Mouse (Mus musculus) B cell, adult 2 months (primary cell): ENCODE measurements at regions not wholly inside any gene's neighbourhood (a gene's known extent, or its start where the extent isn't known, plus 50 kb on each side); places are given as distances from the start of the nearest gene placed in this dataset.

Experiments used
- DNase-seq, 2 experiments: peaks; one replicate each; pipeline ENCODE4 v3.0.0; 2022

DNA sequence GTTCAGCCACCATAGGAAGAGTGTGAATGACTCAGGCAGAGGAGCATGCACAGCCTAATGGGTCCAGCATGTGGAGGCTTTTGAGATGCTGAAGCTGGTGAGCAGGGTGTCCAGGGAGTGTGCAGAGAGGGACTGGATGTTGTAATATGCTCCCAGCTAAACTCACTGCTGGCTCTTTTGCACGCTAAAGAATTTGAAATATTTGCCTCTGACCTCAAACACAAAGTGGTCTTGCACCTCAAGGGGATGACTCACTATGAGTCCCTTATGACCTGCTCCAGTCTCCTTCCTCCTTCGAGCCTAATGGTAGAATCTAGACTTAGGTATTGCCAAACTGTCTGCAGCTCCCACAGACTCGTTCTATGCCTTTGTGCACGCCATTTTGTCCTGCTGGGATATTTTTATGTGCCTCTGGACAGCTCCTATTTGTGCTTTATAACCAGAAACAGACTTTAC lies 55.0 kb upstream of the Slit3 start:
- no peak for DNase-seq

DNA sequence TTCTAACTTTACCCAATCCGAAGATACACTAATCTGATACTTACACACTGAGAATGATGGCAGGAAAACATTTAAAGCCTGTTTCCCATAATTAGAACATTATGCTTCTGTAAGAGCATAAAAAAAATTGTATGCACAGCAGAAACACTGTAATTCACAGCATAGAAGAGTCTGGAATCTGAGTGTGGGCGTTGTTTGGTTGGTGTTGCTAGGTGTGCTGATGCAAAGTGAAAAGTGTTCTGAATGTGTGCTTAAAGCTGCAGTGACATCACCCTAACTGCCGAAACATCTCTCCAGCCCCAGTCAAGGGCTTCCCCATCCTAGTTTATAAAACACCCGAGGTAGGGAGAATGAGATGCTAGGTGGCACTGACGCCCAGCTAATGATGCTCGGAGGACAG lies 63.2 kb upstream of the Slit3 start:
- DNase-seq: no peak

DNA sequence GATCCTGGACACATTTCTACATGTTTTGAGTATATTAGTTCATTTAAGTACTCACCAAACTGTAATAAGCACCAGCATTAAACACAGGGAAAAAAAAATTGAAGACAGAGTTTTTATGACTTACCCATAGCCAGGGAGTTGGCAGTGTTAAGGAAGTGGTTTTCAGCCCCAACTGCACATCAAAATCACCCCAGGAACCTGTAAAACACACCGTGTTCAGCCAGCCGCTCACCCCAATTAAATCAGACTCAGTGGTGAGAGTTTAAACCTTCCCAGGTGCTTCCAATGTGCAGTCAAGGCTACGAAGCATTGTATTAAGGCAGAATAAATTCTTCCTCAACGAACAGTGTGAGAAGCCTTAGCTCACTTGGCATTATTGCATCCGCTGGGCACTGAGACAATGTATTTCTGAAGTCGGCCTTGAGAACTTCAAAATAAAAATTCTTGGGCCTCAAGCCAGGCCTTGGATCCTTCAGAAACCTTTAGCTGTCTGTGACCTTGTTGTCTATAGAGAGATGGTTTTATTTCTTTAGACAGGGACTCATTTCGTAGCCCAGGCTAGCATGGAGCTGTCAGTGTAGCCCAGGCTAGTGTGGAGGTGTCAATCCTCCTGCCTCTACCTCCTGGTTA lies 65.4 kb upstream of the Slit3 start:
- DNase-seq: no peak

DNA sequence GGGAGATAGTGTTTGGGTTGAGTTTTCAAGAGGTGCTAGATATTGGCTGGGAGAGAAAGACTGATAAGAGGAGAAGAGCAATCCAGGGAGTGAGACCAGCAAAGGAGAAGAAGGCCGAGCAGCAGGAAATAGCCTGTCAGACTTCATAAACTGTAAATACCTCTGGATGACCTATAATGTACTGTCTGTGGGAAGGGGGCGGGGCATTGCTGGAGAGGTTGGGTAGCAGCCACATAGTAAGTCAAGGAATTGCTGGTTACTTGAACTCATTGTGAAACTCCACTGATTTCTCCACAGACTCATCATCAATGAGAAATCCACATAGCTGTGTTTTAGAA lies 67.4 kb upstream of the Slit3 start:
- DNase-seq: no peak

DNA sequence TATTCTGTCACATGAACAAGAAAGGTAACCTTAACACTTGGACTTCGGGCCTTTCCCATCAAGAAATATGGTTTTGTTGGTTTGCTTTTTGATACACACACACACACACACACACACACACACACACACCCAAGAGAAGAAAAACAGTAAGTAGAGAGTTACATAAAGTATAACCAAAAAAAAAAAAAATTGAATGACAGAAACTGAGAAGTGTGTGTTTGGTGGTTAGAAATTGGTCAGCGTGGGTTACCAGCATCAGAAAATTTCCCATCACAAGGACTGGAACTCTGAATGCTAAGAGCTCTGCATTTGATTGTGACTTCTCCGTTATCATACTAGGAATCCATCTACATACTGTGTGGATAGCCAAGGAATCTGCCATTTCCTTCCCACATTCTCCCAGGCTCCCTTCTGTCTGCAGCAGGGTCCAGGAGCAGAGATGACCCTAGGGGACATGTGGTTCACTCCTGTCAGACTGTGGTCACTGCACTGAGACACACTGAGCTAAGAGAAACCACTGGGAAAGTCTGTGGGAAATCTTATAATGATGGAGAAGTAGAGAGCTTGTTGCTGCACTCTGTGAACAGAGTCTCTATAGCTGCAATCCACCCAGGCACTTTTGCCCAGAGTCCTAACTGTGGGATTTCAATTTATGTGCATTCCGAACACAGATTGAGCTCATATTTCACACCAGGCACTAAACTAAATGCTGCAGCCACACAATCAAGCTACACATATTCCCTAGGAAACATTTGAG lies 68.0 kb upstream of the Slit3 start:
- no peak for DNase-seq

DNA sequence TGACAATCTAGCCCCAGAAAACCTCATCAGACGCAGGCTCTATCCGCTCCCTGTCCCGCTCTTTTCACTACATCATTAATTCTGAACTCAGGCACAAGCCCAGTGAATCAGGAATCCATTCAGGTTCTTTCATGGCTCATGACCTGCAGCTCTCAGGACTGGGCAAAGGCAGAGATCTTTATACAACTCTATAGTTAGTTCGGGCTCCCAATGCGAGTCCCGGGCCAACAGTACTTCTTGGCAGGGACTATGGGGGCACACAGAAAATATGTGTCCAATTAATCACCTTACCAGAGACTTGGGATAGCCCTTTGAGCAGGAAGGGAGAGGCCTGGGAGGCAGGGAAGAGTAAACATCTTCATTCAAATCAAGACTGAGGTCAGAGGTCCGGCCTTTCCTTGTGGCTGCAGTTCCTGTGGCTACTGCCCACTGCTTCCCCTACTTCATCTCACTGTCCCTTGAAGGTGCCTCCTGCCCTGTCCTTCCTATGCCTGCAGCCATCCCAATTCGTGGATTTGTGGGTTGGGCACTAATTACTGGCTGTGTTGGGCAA lies 71.3 kb upstream of the Slit3 start:
- DNase-seq: no peak

DNA sequence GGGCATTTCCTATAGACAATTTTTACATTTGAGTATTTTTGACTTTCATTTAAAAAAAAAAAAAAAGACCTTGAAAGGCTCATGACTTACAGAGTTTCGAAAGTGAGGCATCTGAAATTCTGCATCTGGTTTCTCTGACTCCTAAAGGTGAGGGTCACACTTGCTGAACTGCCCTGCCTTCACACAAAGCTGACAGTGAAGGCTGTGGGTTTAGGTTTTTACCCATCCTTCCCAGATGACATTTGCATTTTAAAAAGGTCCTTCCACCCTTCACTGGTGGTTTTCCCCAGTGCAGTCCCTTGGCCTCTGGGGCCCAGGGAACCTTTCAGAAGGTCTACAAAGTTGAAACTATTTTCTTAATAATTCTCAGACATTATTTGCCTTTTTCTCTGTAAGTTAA lies 76.4 kb upstream of the Slit3 start:
- DNase-seq: no peak

DNA sequence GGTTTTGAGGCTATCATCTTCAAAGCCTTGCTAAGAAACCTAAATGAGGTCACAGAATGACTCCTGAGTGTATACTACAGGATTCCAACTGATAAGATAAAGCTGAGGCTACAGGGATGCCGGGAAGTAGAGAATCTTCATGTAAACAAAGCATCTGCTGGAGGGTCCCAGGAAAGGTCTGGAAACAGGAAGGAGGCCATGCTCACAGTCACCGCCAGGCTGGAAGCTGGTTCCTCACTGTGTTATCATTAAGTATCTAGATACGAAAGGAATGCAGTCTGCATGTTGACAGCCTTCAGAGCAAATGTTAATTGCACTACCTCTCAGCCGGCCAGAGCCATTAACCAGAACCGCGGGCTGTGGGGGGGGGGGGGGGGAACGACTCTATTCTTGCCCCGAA lies 96.6 kb upstream of the Slit3 start:
- DNase-seq: no peak

DNA sequence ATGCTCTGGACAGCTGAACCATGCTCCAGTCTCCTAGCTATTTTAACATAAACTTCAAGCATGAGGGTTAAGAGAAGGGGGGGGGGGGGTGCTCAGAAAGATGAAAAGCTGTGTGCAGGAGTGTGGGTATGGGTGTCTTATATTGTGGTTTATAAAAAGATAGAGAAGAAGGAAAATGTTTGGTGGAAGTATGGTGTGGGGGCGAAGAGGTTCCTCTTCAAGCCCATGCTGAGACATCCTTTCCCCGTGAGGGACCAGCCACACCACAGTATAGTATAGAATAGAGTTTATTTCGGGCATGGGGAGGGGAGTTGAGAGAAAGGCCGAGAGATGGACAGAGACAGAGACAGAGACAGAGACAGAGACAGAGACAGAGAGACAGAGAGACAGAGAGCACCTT lies 97.2 kb upstream of the Slit3 start:
- DNase-seq: no peak

DNA sequence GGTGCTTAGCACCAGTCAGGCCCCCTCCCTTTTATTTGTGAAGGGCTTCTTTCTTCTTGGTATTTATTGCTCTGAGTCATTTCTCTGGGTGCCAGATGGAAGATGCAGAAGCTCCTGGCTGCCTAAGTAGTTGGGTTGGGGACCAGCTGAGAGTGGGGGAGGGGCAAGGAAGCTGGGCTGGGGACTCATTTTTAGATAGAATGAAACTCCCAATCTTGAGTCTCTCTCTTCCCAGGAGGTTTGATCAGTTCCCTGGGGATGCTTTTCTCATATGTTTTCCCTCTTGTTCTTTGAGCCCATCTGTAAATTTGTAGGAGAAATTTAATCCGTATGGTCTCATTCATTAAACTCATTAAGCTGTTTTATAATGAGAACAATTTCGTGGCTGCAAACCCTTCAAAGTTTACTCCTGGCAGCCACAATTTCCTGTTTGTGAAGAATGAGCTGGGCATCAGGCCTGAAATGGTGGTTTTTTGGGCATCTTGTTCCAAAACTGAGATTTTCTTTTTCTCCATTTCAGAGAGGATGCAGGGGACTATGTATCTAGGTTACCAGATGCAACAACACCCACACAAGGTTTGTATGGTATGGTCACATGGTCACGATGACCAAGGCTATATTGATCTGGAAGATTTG lies 98.9 kb upstream of the Slit3 start:
- no peak for DNase-seq

DNA sequence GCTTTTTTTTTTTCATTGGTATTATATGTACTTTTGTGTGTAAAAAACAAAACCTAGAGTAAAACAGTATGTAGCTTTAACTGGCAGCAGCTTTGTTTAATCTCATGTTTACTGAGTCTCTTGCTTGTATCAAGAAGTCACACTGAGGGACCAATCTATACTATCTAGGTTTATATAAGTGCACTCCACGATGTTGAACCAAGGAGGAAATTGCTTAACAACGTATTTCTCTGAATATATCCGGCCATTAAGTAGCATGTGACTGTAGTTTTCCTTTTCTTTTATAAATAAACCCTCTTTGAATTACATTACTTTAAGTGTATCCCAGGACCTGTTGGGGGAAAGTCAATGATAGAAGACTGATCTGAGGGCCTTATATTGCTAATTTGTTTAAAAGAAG lies 104.0 kb upstream of the Slit3 start:
- DNase-seq: no peak

DNA sequence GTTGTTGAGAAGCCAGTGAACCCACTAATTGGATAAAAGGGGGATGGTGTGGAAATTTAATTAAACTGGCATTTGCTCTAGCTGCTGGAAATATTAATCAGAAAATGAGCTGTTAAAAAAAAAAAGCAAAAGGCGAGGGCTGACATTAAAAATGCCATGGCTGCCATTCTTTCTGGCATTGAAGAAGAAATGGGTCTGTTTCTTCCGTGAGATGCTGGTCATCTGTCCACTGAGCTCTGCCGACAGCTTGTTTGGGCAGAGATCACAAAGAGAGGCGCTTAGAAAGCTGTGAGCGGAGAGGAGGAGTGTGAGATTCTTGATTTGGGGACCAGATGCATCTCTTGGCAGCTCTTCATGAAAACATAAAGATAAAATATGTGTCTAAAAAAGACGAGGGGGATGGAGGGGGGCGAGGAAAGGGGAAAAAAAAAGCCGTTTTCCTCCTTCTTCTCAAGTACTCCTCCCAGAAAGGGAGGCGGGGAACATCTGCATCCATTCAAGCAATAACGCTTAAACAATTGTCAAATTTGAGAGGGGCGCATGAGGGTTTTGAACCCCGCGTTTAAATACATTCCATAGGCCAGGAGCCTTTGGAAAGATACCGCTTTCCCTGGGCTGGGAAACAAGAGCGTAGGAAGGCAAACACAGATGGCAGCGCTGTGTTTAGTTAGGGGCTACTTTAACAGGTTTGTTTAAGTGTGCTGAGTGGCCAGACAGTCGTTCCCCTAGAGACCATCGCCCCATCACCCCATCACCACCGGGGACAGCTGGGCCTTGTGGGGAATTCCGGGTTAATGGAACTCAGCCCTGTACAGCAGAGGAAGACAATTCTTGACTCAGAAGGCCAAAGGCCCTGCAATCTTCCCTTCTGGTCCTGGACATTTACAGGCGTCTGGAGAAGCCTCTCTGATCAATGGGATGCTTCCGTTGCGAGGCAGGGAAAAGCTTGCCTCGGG lies 109.2 kb upstream of the Slit3 start:
- DNase-seq: no peak

DNA sequence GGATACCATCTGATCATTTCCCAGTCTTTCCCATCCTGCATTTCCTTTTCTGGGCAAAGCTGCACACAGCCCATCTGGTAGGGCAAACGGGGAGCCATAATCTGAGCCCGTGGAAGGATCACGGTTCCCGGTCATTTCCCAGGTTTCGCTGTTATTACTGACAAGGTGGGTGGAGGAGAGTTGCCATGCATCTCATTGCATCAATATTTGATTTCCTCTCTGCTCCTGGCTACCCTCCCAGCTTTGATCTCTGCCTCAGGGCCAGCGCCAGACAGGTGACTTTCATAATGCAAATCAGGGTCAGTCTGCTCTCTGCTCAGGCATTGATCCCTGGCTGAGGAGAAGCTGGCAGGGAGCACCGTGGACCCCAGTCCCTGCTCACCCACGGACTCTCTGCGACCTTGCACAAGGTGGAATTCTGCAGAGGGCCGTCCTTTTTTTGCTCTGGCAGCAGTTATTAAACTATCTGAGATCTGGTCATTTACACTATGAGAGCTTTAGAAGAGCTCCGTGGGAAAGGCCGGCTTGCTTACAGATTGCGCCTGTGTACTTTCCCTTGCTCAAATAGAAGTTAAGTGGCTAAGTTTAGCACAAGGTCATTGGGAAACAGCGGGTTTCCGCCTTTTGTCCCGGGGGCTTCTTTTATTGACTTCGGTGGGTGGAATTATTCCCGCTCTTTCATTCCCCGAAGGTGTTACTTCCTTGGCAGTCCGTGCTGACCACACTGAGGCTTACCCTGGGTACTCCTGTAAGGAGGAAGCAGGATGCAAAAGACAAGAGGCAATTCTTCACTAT lies 114.1 kb upstream of the Slit3 start:
- no peak for DNase-seq

DNA sequence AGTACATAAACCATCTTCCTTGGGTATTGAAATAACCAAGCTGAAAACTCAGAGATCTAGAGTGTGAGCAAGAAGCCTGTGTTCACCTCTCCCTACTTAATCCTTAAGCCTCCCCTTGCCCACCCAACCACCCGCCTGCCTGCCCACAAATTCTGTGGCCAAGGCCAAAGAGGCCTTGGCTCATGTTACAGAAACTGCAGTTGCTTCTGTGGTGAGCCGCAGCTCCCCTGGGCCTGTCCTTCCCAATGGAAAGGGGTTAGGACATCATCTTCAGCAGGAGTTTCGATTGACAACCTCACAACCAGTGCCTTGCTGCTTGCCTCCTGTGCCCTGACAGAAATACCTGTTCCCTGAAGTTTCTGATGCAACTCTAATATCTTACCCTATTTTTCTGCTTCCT lies 115.9 kb upstream of the Slit3 start:
- no peak for DNase-seq

DNA sequence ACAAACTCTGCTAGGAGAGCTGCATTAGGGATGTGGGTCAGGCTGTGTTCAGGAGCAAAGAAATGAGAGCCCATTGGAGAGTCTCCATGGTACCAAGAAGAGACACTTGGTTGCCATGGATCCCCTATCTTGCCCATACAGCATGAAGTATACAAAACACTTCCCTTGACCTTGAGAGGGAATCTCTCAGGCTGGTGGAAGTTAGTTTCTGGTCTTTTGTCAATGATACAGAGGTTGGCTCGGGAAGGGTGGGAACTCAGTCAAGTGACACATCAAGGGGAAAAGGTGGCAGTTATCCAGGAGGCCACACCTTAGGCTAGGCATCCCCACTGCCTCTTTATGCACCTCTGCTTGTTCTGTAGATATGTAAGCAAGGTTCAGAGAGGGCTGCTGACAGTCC lies 116.6 kb upstream of the Slit3 start:
- DNase-seq: no peak

DNA sequence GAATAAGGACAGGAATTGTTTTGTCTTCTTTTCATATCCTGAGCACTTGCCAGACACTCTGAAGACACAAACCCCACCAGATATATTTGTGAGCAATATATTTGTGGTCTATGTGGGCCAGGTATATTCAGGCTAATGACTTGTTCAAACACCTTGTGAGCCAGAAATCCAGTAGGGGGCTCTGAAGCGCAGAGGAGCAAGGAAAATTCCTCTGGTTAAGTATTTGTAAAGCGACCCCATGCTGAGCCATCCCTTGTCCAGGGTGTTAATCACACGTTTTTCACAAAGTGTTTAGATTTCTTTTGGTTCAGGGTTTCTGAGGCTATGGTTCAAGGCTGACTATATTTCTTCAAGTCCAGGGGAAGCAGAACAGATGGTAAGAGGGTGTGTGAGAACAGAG lies 117.1 kb upstream of the Slit3 start:
- DNase-seq: no peak

DNA sequence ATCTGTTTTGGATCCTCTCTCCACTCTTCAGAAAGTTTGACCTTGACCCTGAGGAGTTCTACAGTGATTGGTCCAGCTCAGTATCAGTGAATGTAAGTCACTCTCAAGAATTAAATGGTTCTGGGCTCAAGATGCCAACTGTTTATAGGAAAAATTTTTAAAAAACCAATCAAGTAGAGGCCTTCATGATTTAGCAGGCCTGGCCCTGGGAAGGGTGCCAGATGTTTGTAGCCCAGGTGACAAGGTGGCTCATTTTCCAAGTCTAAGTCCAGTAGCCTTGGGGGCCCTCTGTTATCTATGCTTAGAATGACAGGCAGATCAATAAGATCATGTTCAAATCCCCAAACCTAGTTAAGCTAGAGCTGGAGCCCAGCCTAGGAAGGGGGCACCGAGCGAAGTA lies 123.1 kb upstream of the Slit3 start:
- DNase-seq: no peak

DNA sequence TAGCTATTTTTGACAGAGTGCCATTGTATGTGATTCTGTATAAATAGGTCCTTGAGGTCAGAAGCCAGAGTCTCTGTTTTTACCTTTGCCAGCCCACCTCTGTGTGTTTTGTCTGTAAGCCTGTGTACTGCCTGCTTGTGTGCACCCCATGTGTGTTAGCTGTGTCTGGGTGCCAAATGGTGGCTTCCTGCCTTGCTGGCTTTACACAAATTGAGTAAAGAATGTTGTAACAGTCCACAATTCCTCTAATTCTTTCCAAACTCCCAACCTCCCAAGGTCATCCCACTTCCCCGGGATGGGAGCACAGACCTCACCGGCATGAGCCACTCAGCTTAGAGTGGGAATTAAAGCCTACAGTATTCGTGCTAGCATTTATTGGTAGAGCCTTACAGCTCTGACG lies 125.5 kb upstream of the Slit3 start:
- no peak for DNase-seq

DNA sequence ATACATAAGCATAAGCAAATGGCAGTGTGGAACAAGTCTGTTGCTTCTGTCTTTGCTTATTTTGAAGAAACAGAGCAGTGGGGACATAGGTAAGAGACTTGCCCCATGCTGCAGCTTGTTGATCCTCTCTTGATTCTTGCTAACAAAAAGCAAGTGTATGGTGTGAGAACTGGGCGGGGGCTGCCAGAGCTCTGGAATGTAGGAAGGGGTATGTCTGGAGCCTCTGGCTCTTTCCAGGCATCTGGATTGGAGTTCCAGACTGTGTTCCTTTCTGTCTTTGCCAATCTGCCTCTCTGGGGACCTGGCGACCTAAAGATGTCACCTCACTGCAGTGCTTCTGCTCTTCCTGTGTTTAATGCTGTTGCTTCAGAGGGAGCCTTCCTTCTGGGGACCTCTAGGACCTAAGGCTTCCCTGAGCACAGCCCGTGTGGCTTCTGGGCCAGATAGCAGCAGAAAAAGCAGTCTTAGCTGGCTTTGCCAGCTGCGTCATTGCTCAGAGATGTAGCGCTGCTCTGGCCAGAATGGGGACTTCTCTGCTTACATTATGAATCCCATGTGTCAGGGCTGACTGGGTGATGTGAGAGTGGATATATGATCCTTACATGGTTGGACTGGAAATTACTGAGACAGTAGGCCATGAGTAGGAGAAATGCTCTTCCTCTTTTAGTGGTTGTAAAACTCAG lies 138.1 kb upstream of the Slit3 start:
- DNase-seq: no peak

DNA sequence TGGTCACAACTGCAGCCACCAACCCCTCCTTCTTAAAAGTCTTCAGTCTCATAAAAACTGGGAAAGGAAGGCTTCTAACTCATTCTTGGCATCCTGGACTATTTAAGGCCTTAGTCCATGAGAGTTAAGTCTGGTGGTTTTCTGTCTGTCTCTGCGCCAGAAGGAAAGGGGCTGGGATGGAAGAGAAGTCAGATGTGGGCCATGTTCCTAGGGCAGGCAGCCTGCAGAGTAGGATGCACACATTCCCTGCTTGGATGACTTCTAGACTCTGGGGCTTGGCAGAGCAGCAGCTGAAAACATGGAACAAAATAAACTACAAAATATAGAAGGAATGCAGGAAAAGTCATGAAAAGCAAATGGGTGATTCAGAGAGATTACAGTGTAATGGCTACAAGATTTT lies 140.8 kb upstream of the Slit3 start:
- no peak for DNase-seq

DNA sequence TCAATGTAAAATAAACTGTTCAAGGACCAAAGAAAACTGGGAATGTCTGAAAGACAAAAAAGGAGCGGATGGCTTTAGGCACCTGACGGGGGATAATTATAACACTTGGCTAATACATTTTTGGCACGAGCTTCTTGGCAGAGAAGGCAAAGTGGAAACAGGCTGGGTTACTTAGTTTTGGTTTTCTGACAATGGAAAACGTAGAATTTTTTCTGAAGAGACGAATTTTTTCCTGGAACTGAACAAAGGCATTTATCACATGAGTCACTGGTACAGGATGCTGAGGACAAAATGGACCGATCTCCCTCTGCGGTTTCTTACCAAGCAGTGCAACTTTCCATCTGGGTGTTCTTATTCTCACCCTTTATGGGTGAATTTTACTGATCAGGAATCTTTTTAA lies 143.2 kb upstream of the Slit3 start:
- DNase-seq: no peak
